Mouse (Mus musculus) liver, adult 2 months (tissue): Measurements from ENCODE around the gene Ttc21b. TPM values are rescaled to one million over a fixed set of nuclear protein-coding genes. Genes with fewer than 3 reads are reported as not detected.

Source experiments
- DNase-seq: peaks from one replicate; pipeline ENCODE4 v3.0.0-alpha.2; 2011; ENCODE audit warnings: low read depth, low spot score; ENCODE audit errors: extremely low read depth
- H3K27ac ChIP-seq: fragments of 200-500 bp; replicated peaks from 2 replicates; pipeline ENCODE4 v1.5.1; 2012; ENCODE audit warnings: low read depth, mild to moderate bottlenecking, control low read depth, inconsistent platforms, low read length; ENCODE audit not compliant: insufficient read depth
- H3K27me3 ChIP-seq: fragments of 200-500 bp; 2 replicates; pipeline ENCODE4 v1.6.1; 2012; ENCODE audit warnings: mild to moderate bottlenecking, moderate library complexity, low read length, inconsistent platforms; ENCODE audit not compliant: control insufficient read depth, insufficient read depth
- H3K36me3 ChIP-seq: fragments of 200-500 bp; 2 replicates; pipeline ENCODE4 v1.6.1; 2012; ENCODE audit warnings: low read length, inconsistent platforms; ENCODE audit not compliant: control insufficient read depth, insufficient read depth
- H3K4me1 ChIP-seq: fragments of 200-500 bp; 2 replicates; pipeline ENCODE4 v1.6.1; 2011; ENCODE audit warnings: low read length; ENCODE audit not compliant: control insufficient read depth, insufficient read depth
- H3K4me3 ChIP-seq: fragments of 200-500 bp; 2 replicates; pipeline ENCODE4 v1.5.1; 2011; ENCODE audit warnings: low read depth, mild to moderate bottlenecking, control low read depth, low read length, moderate library complexity; ENCODE audit not compliant: insufficient read depth
- H3K79me2 ChIP-seq: fragments of 200-500 bp; 2 replicates; pipeline ENCODE4 v1.6.1; 2012; ENCODE audit warnings: inconsistent platforms, mild to moderate bottlenecking, low read length, moderate library complexity; ENCODE audit not compliant: control insufficient read depth, insufficient read depth
- H3K9ac ChIP-seq: fragments of 200-500 bp; 2 replicates; pipeline ENCODE4 v1.6.1; 2012; ENCODE audit warnings: low read depth, mild to moderate bottlenecking, control low read depth, inconsistent platforms, low read length
- CTCF ChIP-seq: fragments of 200-500 bp; IDR thresholded peaks from 2 replicates; pipeline ENCODE4 v1.5.1; 2011; ENCODE audit warnings: low read depth, low read length, control low read depth
- POLR2A ChIP-seq: fragments of 200-500 bp; IDR thresholded peaks from 2 replicates; pipeline ENCODE4 v1.6.1; 2011; ENCODE audit warnings: low read length, control low read depth; ENCODE audit not compliant: insufficient read depth; ENCODE audit errors: extremely low read depth
- WGBS: fragments of 180-500 bp; shearing (Covaris S2); methylation state at CpG from one replicate; pipeline ENCODE4 v1.1.7; 2018; 5-methylcytosine and 5-hydroxymethylcytosine counted together
- polyA plus RNA-seq: library from polyadenylated mRNA; depleted of rRNA; stranded (reverse); fragments of >200 nt; gene quantifications from 2 replicates; pipeline ENCODE4 v1.2.3, GENCODE M21; 2012; rRNA removed
- total RNA-seq: library from RNA; depleted of rRNA; stranded (reverse); fragments of >200 nt; gene quantifications from 2 replicates; pipeline ENCODE4 v1.2.3, GENCODE M21; 2014; rRNA removed

The Ttc21b gene
- total RNA-seq (3.6 and 3.7 TPM in 2 replicates), polyA plus RNA-seq (0.98 and 1.0 TPM in 2 replicates)

DNA sequence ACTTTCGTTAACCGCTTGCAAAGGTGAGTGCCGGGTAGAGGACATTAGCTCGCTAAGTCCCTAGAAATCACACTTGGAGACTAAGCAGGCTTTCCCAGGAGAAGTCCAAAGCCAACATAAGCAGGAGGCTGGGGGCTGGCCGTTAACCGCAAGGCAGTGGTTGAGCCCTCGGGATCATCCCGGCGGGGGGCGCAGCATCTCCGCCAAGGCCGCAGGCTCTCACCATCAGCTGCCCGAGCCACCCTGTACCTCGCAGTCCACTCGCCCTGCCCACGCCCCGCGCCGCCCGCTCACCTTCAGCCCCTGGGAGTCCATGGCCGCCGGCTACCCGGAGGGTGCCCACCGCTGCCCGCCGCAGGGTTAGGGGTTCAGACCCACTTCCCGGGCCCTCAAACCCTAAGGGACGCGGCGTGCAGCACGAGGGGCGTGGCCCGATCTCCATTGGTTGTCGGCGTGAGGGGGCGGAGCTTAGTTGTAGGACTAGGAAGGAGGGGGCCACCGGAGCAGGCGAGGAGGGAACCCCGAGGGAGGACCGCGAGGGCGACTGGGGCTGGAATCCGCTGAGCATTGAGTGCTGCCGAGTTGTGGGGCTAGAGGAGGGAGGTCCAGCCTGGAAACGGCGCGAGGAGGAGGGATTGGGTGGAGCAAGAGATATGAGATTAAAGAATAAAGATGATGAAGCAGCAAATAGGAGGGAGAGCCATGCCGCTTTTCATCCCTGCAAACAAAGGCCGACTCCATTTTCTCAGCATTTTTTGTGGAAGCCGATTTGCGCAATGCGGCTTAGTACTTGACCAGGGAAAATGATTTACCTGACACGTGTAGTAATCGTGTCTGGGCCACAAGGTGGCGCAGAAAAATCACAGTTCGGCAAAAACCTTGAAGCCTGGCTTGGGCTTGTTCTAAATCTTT lies at the start of gene Ttc21b:
Ttc21b (minus strand) TSS at position 398 of the 912 bp plus-strand sequence.
- WGBS, result under 1% methylated on average over 56 of the region's 56 CpGs
- Histone ChIP-seq H3K4me3 (peak within 1 kb of the TSS; percentile 75), H3K27me3 (0 out of 2 replicates have a peak, but pooled peaks cover 2% of the 10 kb centered on the region), H3K79me2 (no peaks in the 10 kb centered on the region), H3K36me3 (no peaks in the 10 kb centered on the region; the same call in 1 of the 2 replicates), H3K9ac (peak within 1 kb of the TSS; percentile 67), H3K27ac (no peak within 1 kb of the TSS), H3K4me1 (peaks cover 2% of the 10 kb centered on the region; the same call in 1 of the 2 replicates)
- TF ChIP-seq POLR2A (0 out of 2 replicates have a peak, but pooled peaks have one; percentile 5), CTCF (peak; percentile 48; the same call in 1 of the 2 replicates)
- DNase-seq, result peak; percentile 84

GRCm38 (mm10) chr2:66272551-66272950 lies 16.1 kb upstream of the Ttc21b start:
- DNase-seq, result no peak
- H3K27ac ChIP-seq, result no peak overlapping the region
- no peaks in the 10 kb centered on the region for H3K79me2 ChIP-seq
- H3K36me3 ChIP-seq, result no peaks in the 10 kb centered on the region
- no peak for TF ChIP-seq CTCF
- no peak for TF ChIP-seq POLR2A
- no peak overlapping the region for H3K9ac ChIP-seq
- H3K4me1 ChIP-seq, result no peaks in the 10 kb centered on the region
- H3K4me3 ChIP-seq, result no peak overlapping the region
- no peaks in the 10 kb centered on the region; the same call in 1 of the 2 replicates for H3K27me3 ChIP-seq
- WGBS, result 76% methylated on average over 3 of the region's 3 CpGs

GRCm38 (mm10) chr2:66244013-66244412 lies 12.4 kb downstream of the Ttc21b start:
- Histone ChIP-seq H3K79me2 (no peaks in the 10 kb centered on the region), H3K4me1 (no peaks in the 10 kb centered on the region), H3K4me3 (no peak overlapping the region), H3K27me3 (no peaks in the 10 kb centered on the region), H3K27ac (no peak overlapping the region), H3K9ac (no peak overlapping the region), H3K36me3 (peaks cover 11% of the 10 kb centered on the region; the same call in 1 of the 2 replicates)
- WGBS, result 98% methylated on average over 1 of the region's 1 CpGs
- DNase-seq, result no peak
- TF ChIP-seq CTCF (no peak), POLR2A (no peak)

DNA sequence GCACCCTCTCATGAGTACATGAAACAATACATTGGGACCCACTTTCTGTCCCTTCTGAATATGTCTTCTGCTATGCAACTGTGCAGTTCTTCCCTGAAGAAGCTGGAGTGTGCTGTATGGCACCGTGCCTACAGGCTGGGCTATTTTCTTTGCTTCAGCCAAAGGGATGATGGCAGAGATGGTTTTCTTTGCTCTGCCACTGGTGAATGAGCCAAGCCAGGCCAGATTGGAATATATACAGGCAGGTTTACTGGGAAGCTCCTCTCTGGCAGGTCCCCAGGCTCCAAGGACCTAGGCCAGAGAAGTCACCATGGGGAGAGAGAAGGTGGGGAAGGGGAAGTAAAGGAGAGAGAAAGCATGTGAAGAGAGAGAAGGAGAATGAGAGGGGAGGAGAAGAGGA lies 16.1 kb downstream of the Ttc21b start:
- Histone ChIP-seq H3K9ac (no peak overlapping the region), H3K36me3 (peaks cover 8% of the 10 kb centered on the region; the same call in 1 of the 2 replicates), H3K4me1 (no peaks in the 10 kb centered on the region), H3K4me3 (no peak overlapping the region), H3K27me3 (no peaks in the 10 kb centered on the region), H3K79me2 (no peaks in the 10 kb centered on the region), H3K27ac (no peak overlapping the region)
- no peak for TF ChIP-seq POLR2A
- DNase-seq, result no peak
- 97% methylated on average over 1 of the region's 1 CpGs for WGBS

GRCm38 (mm10) chr2:66238886-66239285 lies 17.5 kb downstream of the Ttc21b start:
- 79% methylated on average over 5 of the region's 5 CpGs for WGBS
- no peak for DNase-seq
- TF ChIP-seq POLR2A, result no peak
- TF ChIP-seq CTCF, result no peak
- no peak overlapping the region for H3K4me3 ChIP-seq
- no peaks in the 10 kb centered on the region for H3K79me2 ChIP-seq
- H3K4me1 ChIP-seq, result no peaks in the 10 kb centered on the region
- no peak overlapping the region for H3K9ac ChIP-seq
- no peak overlapping the region for H3K27ac ChIP-seq
- H3K27me3 ChIP-seq, result no peaks in the 10 kb centered on the region
- peaks cover 10% of the 10 kb centered on the region; the same call in 1 of the 2 replicates for H3K36me3 ChIP-seq

DNA sequence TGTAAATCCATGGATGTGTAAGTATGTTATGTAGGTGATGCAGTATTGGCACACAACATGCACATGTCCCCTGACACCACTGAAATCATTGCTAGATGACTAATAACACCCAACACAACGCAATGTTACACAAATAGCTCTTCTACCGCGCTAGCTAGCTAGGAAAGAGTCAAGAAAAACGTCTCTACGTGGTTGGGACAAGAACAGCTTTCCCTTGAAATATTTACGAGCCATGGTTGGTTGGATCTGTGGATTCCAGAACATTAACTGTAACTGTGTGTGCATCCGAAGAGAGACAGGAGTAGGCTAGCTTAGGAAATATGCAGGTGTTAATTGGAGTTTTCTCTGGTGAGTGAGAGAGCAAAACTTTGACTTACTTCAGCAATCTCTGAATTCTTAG lies 35.5 kb downstream of the Ttc21b start:
- no peak for DNase-seq
- H3K9ac ChIP-seq, result no peak overlapping the region
- WGBS, result 97% methylated on average over 7 of the region's 7 CpGs

More for the DNA sequence above, 35.5 kb downstream of the Ttc21b start:
- TF ChIP-seq CTCF (no peak), POLR2A (no peak)
- H3K36me3 ChIP-seq, result peaks cover 7% of the 10 kb centered on the region
- H3K4me3 ChIP-seq, result no peak overlapping the region
- H3K27me3 ChIP-seq, result no peaks in the 10 kb centered on the region
- no peaks in the 10 kb centered on the region for H3K79me2 ChIP-seq
- H3K4me1 ChIP-seq, result no peaks in the 10 kb centered on the region
- no peak overlapping the region for H3K27ac ChIP-seq
